Comparison of ENCODE assay signal across 21 mouse cellular contexts in genomic region chr19:11516246-11516645, GRCm38 (mm10). TPM values are rescaled to one million over a fixed set of nuclear protein-coding genes. Genes with fewer than 3 reads are reported as not detected.
DNase-seq lines count a peak whose midpoint lies in the region; ATAC-seq and TF ChIP-seq lines count a peak whose summit lies in the region.
"Had no signal": no experiment of that assay in that cellular context is flagged by ENCODE, and none has a peak within 500 bp of the region (broad histone marks: within the 10 kb centered on the region; RNA-seq: fewer than 3 reads in every experiment).

Gene Ms4a6b, plus strand, starts transcription at chr19:11516512.

- peak within 1 kb of the TSS; percentile 89 for H3K27ac ChIP-seq in bone marrow macrophage, adult 2 months (ENCODE audit: insufficient read depth, low read depth, low read length)
- H3K27ac ChIP-seq in macrophage: peak within 1 kb of the TSS; percentile 92
- H3K27ac ChIP-seq in liver, embryonic 11.5 days (ENCODE audit: low read depth, low read length): no peak within 1 kb of the TSS
- H3K27ac ChIP-seq: embryonic facial prominence, embryonic 13.5 days; hindbrain, embryonic 13.5 days; limb, embryonic 10.5 days had no signal

- no peak for TF ChIP-seq POLR2A in bone marrow macrophage, adult 2 months (IDR thresholded peaks at IDR 0.05; ENCODE audit: borderline replicate concordance, low read depth, low read length)

- TF ChIP-seq CTCF in bone marrow macrophage, adult 2 months (IDR thresholded peaks at IDR 0.05; ENCODE audit: low read depth, low read length): no peak

- H3K4me3 ChIP-seq in bone marrow macrophage, adult 2 months (ENCODE audit: insufficient read depth, low read length): no peak within 1 kb of the TSS
- H3K4me3 ChIP-seq in macrophage (ENCODE audit: inconsistent target): no peak within 1 kb of the TSS
- no peak within 1 kb of the TSS for H3K4me3 ChIP-seq in liver, embryonic 11.5 days (ENCODE audit: low read depth, low read length)
- H3K4me3 ChIP-seq: embryonic facial prominence, embryonic 13.5 days; hindbrain, embryonic 13.5 days; limb, embryonic 10.5 days had no signal

- ATAC-seq in liver, embryonic 11.5 days (replicated peaks; ENCODE audit: low FRiP score): no peak
- ATAC-seq: forebrain, embryonic 16.5 days had no signal

- H3K9ac ChIP-seq in liver, embryonic 11.5 days (ENCODE audit: low read depth, low read length): no peak within 1 kb of the TSS
- H3K9ac ChIP-seq: embryonic facial prominence, embryonic 13.5 days; hindbrain, embryonic 13.5 days had no signal

- H3K9me3 ChIP-seq in liver, embryonic 11.5 days (ENCODE audit: control insufficient read depth, low read length): no peaks in the 10 kb centered on the region
- H3K9me3 ChIP-seq: embryonic facial prominence, embryonic 13.5 days; hindbrain, embryonic 13.5 days; limb, embryonic 10.5 days had no signal

- no peak within 1 kb of the TSS for H3K4me2 ChIP-seq in liver, embryonic 11.5 days
- H3K4me2 ChIP-seq: embryonic facial prominence, embryonic 13.5 days; heart, embryonic 11.5 days; hindbrain, embryonic 13.5 days; midbrain, embryonic 11.5 days had no signal

- peaks cover 7% of the 10 kb centered on the region; the same call in 1 of the 2 replicates for H3K36me3 ChIP-seq in macrophage (ENCODE audit: inconsistent target)
- no peaks in the 10 kb centered on the region for H3K36me3 ChIP-seq in liver, embryonic 11.5 days (ENCODE audit: control insufficient read depth, insufficient read depth, low read length)
- H3K36me3 ChIP-seq: embryonic facial prominence, embryonic 13.5 days; hindbrain, embryonic 13.5 days; limb, embryonic 10.5 days had no signal

- H3K79me2 ChIP-seq in macrophage (ENCODE audit: inconsistent target): peaks cover 46% of the 10 kb centered on the region

- H3K27me3 ChIP-seq in liver, embryonic 11.5 days (replicated peaks; ENCODE audit: control insufficient read depth, insufficient read depth, low read length): no peaks in the 10 kb centered on the region
- H3K27me3 ChIP-seq: embryonic facial prominence, embryonic 13.5 days; hindbrain, embryonic 13.5 days had no signal

- peak; percentile 87 for DNase-seq in heart, adult 11 months
- DNase-seq in heart, postnatal 4 days: no peak
- DNase-seq in CD4-positive, CD25-positive, alpha-beta regulatory T cell, adult 2 months (ENCODE audit: low read depth, low spot score): peak; percentile 51
- DNase-seq in liver, embryonic 11.5 days (ENCODE audit: low spot score): no peak
- DNase-seq in adrenal gland, adult 2 months: no peak
- DNase-seq in testis, postnatal 10 days (ENCODE audit: low spot score): no peak
- DNase-seq: adrenal gland, postnatal 25 days; cerebellum, adult 9-10 months; heart, postnatal 10 days; kidney, adult 9 months; kidney, postnatal 4 days; lung, adult 2 months; right cerebral cortex, postnatal 25 days had no signal

- H3K4me1 ChIP-seq in bone marrow macrophage, adult 2 months (ENCODE audit: control insufficient read depth, insufficient read depth, low read length): peaks cover 44% of the 10 kb centered on the region
- no peaks in the 10 kb centered on the region for H3K4me1 ChIP-seq in liver, embryonic 11.5 days (replicated peaks; ENCODE audit: control insufficient read depth, insufficient read depth, low read length)
- H3K4me1 ChIP-seq: embryonic facial prominence, embryonic 13.5 days; hindbrain, embryonic 13.5 days; limb, embryonic 10.5 days had no signal

RNA-seq across cellular contexts. Expression of gene Ms4a6b, which starts in this region (rescaled TPM):
- total RNA-seq in heart, postnatal 4 days (2021): 1 to 10 TPM; 2.5 to 3.1 TPM
- polyA plus RNA-seq in bone marrow macrophage, adult 2 months (2012; ENCODE audit: insufficient read depth, insufficient read length, missing spikeins): 338 and 351 TPM in 2 replicates
- 100 to 1,000 TPM in 20 of 26 experiments, 10 to 100 TPM in 6; 18.4 to 667 (median 279) TPM for total RNA-seq in macrophage (2018; cell fraction: chromatin; rRNA removed)
- 100 to 1,000 TPM; 132 to 513 (median 319) TPM for total RNA-seq in macrophage (2018; cell fraction: cytosol; rRNA removed)
- 100 to 1,000 TPM in 23 of 26 experiments, 10 to 100 TPM in 3; 56.3 to 614 (median 322) TPM for total RNA-seq in macrophage (2018; cell fraction: nucleus; rRNA removed)
- 182 to 404 TPM (median 188 TPM) in 3 replicates for polyA plus RNA-seq in macrophage (2018)
- polyA plus RNA-seq in liver, embryonic 11.5 days (2014; fragmentation: Nextera tagmentation; extraction: Ambion mirVana): 2.3 and 2.4 TPM in 2 replicates
- 1 to 10 TPM; 7.8 to 9.9 TPM for total RNA-seq in adrenal gland, adult 2 months (2021)
- 1.8 and 2.4 TPM in 2 replicates for polyA plus RNA-seq in adrenal gland, adult 2 months (2012; rRNA removed)

Comparison
In these comparisons a context has a peak if more than half of its experiments do, and no peak if none do; other contexts are left out.
1. RNA of gene Ms4a6b (polyA plus RNA-seq): 338 to 351 TPM in bone marrow macrophage, adult 2 months and 182 to 404 TPM in macrophage; 2.3 to 2.4 TPM in liver, embryonic 11.5 days and 1.8 to 2.4 TPM in adrenal gland, adult 2 months; every median in the first group is over 10 times any median in the second.
2. DNase-seq: peak in heart, adult 11 months (single experiment) and CD4-positive, CD25-positive, alpha-beta regulatory T cell, adult 2 months (single experiment); none in heart, postnatal 4 days (single experiment), liver, embryonic 11.5 days (single experiment), adrenal gland, adult 2 months (single experiment) and testis, postnatal 10 days (single experiment).